Mouse (Mus musculus): ENCODE data around the gene Clca4b. TPM values are rescaled to one million over a fixed set of nuclear protein-coding genes. Genes with fewer than 3 reads are reported as not detected.
"Not testable (repeated sequence)": the region's sequence is repeated elsewhere in the genome, so short reads cannot be mapped to it uniquely, and the experiment has no call there.

Gene Clca4b
- polyA plus RNA-seq, 1 experiment from 2014 or later, result not detected

- H3K4me1 ChIP-seq (replicated peaks; ENCODE audit: control insufficient read depth, insufficient read depth, low read length); H3K4me3 ChIP-seq (replicated peaks; ENCODE audit: low read length); H3K27ac ChIP-seq (ENCODE audit: low read length); H3K36me3 ChIP-seq (ENCODE audit: control insufficient read depth, insufficient read depth); H3K27me3 ChIP-seq (replicated peaks; ENCODE audit: control insufficient read depth, insufficient read depth, low read length); ATAC-seq; H3K9ac ChIP-seq (replicated peaks; ENCODE audit: low read depth, low read length); H3K9me3 ChIP-seq (ENCODE audit: control insufficient read depth, low read length); H3K4me2 ChIP-seq (ENCODE audit: low read length): not testable (repeated sequence)
Measured at GRCm38 (mm10) chr3:144933625-144934024, 1.3 kb upstream of the Clca4b start.

DNA sequence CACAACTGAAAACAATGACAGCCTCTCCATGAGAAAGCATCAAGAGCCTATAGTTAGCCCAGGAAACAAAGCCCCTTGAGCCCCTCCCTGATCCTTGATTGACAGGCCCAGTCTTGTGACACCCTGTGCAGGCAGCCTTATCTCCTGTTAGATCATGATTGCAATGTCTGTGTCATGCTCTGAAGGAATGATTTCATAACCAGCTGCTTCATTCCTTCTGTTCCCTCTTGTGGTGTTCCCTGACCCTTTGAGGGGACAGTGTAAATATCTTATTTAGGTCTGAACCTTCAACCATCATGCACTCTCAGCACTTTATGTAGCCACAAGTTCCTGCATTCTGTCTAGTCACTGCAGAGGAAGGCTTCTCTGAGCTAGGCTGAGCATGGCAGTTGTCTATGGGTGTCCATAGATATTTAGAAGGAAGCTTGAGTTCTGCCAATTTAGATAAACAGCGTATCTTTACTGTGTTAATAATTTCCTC is 722 bp upstream of the Clca4b start:
- no peaks in the 10 kb centered on the region for H3K27me3 ChIP-seq (replicated peaks; ENCODE audit: control insufficient read depth, insufficient read depth, low read length)
- 92% methylated on average over 1 of the region's 1 CpGs for WGBS

GRCm38 (mm10) chr3:144914014-144914413 is 18.3 kb downstream of the Clca4b start:
- no peak for ATAC-seq
- Histone ChIP-seq H3K9me3 (ENCODE audit: control insufficient read depth, low read length) (no peaks in the 10 kb centered on the region), H3K4me2 (ENCODE audit: low read length) (no peak overlapping the region), H3K9ac (replicated peaks; ENCODE audit: low read depth, low read length) (no peak overlapping the region), H3K4me3 (replicated peaks; ENCODE audit: low read length) (no peak overlapping the region), H3K36me3 (ENCODE audit: control insufficient read depth, insufficient read depth) (no peaks in the 10 kb centered on the region), H3K27ac (ENCODE audit: low read length) (no peak overlapping the region), H3K4me1 (replicated peaks; ENCODE audit: control insufficient read depth, insufficient read depth, low read length) (no peaks in the 10 kb centered on the region), H3K27me3 (replicated peaks; ENCODE audit: control insufficient read depth, insufficient read depth, low read length) (no peaks in the 10 kb centered on the region)
- WGBS, result 90% methylated on average over 2 of the region's 2 CpGs

More for the DNA sequence above, 722 bp upstream of the Clca4b start:
- no peak overlapping the region for H3K27ac ChIP-seq (ENCODE audit: low read length)
- H3K9me3 ChIP-seq (ENCODE audit: control insufficient read depth, low read length), result no peaks in the 10 kb centered on the region
- no peaks in the 10 kb centered on the region for H3K4me1 ChIP-seq (replicated peaks; ENCODE audit: control insufficient read depth, insufficient read depth, low read length)
- ATAC-seq, result no peak
- H3K9ac ChIP-seq (replicated peaks; ENCODE audit: low read depth, low read length), result no peak overlapping the region
- no peaks in the 10 kb centered on the region for H3K36me3 ChIP-seq (ENCODE audit: control insufficient read depth, insufficient read depth)
- no peak overlapping the region for H3K4me2 ChIP-seq (ENCODE audit: low read length)
- H3K4me3 ChIP-seq (replicated peaks; ENCODE audit: low read length), result no peak overlapping the region

DNA sequence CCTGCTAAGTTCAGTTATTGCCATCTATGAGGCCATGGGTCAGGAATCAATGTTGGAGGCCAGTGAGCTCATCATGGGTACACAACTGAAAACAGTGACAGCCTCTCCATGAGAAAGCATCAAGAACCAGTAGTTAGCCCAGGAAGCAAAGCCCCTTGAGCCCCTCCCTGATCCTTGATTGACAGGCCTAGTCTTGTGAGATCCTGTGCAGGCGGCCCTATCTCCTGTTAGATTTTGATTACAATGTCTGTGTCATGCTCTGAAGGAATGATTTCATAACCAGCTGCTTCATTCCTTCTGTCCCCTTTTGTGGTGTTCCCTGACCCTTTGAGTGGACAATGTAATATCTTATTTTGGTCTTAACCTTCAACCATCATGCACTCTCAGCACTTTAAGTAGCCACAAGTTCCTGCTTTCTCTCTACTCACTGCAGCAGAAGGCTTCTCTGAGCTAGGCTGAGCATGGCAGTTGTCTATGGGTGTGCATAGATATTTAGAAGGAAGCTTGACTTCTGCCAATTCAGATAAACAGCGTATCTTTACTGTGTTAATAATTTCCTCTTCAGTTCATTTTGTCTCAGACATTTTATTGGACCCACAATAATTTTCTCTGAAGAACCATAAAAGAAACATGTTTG is 35.2 kb downstream of the Clca4b start:
- no peak for ATAC-seq
- WGBS, result 87% methylated on average over 2 of the region's 2 CpGs
- Histone ChIP-seq H3K9ac (replicated peaks; ENCODE audit: low read depth, low read length) (no peak overlapping the region), H3K27me3 (replicated peaks; ENCODE audit: control insufficient read depth, insufficient read depth, low read length) (no peaks in the 10 kb centered on the region), H3K9me3 (ENCODE audit: control insufficient read depth, low read length) (no peaks in the 10 kb centered on the region), H3K4me2 (ENCODE audit: low read length) (no peak overlapping the region), H3K4me3 (replicated peaks; ENCODE audit: low read length) (no peak overlapping the region), H3K36me3 (ENCODE audit: control insufficient read depth, insufficient read depth) (no peaks in the 10 kb centered on the region), H3K27ac (ENCODE audit: low read length) (no peak overlapping the region), H3K4me1 (replicated peaks; ENCODE audit: control insufficient read depth, insufficient read depth, low read length) (no peaks in the 10 kb centered on the region)

DNA sequence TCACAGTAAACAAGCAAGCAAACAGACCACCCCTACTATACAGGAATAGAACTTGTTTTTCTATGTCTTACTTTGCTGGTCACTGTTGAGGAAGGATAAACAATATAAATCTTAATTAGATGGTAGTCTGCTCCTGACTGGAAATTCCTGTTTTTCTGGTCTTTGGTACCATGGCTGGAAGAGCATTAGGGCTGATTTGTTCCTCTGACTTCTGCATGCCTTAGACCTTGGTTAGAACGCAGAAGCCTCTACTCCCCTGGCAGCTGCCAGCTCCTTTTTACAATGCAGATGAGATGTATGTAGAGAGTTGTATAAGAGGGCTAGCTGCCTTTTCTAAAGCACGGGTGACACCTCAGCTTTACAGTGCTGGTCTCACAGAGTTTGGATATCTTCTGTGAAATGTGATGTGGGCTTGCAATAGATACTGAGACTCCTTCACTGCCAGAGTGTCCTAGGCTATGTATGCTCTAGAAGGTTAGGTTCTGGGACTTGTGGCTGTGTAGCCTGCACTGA is 42.0 kb downstream of the Clca4b start:
- 60% methylated on average over 2 of the region's 2 CpGs for WGBS
- no peak overlapping the region for H3K9ac ChIP-seq (replicated peaks; ENCODE audit: low read depth, low read length)
- no peaks in the 10 kb centered on the region for H3K27me3 ChIP-seq (replicated peaks; ENCODE audit: control insufficient read depth, insufficient read depth, low read length)
- no peak overlapping the region for H3K4me3 ChIP-seq (replicated peaks; ENCODE audit: low read length)
- ATAC-seq, result no peak
- no peak overlapping the region for H3K27ac ChIP-seq (ENCODE audit: low read length)
- no peak overlapping the region for H3K4me2 ChIP-seq (ENCODE audit: low read length)
- H3K4me1 ChIP-seq (replicated peaks; ENCODE audit: control insufficient read depth, insufficient read depth, low read length), result no peaks in the 10 kb centered on the region
- H3K9me3 ChIP-seq (ENCODE audit: control insufficient read depth, low read length), result no peaks in the 10 kb centered on the region
- H3K36me3 ChIP-seq (ENCODE audit: control insufficient read depth, insufficient read depth), result no peaks in the 10 kb centered on the region

- Histone ChIP-seq H3K9me3 (ENCODE audit: control insufficient read depth, low read length) (no peaks in the 10 kb centered on the region), H3K4me2 (ENCODE audit: low read length) (no peak overlapping the region), H3K36me3 (ENCODE audit: control insufficient read depth, insufficient read depth) (no peaks in the 10 kb centered on the region), H3K4me1 (replicated peaks; ENCODE audit: control insufficient read depth, insufficient read depth, low read length) (no peaks in the 10 kb centered on the region), H3K4me3 (replicated peaks; ENCODE audit: low read length) (no peak overlapping the region), H3K27ac (ENCODE audit: low read length) (no peak overlapping the region), H3K9ac (replicated peaks; ENCODE audit: low read depth, low read length) (no peak overlapping the region), H3K27me3 (replicated peaks; ENCODE audit: control insufficient read depth, insufficient read depth, low read length) (no peaks in the 10 kb centered on the region)
- ATAC-seq, result no peak
Measured at GRCm38 (mm10) chr3:144886957-144887356, 45.4 kb downstream of the Clca4b start.

DNA sequence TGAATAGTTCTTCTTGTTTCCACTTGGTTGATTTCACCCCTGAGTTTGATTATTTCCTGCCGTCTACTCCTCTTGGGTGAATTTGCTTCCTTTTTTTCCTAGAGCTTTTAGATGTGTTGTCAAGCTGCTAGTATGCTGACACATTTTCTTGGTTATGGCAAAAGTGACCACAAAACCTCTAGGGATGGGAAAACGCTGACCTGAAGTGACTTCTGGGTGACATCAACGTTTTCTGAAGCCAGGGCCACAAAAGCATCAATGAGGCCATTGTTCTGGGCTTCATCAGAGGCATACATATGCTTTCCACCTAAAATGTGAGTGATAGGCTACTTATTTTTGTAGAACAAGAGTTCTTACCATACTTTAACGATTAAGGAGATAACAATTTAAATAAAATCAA is 60.3 kb downstream of the Clca4b start:
- not testable (repeated sequence) for H3K4me1 ChIP-seq (replicated peaks; ENCODE audit: control insufficient read depth, insufficient read depth, low read length); H3K27me3 ChIP-seq (replicated peaks; ENCODE audit: control insufficient read depth, insufficient read depth, low read length); H3K9ac ChIP-seq (replicated peaks; ENCODE audit: low read depth, low read length); H3K4me2 ChIP-seq (ENCODE audit: low read length); H3K9me3 ChIP-seq (ENCODE audit: control insufficient read depth, low read length); ATAC-seq; H3K36me3 ChIP-seq (ENCODE audit: control insufficient read depth, insufficient read depth); H3K27ac ChIP-seq (ENCODE audit: low read length); H3K4me3 ChIP-seq (replicated peaks; ENCODE audit: low read length)
- 45% methylated on average over 4 of the region's 4 CpGs for WGBS

Other genes with a start within 250 kb of the Clca4b start
- gene Sh3glb1, start 212.2 kb downstream of the Clca4b start, polyA plus RNA-seq (2015; fragmentation: Nextera tagmentation; extraction: Ambion mirVana), result 93.4 and 106 TPM in 2 replicates
- gene Clca3a1, start 171.6 kb downstream of the Clca4b start, polyA plus RNA-seq (2015; fragmentation: Nextera tagmentation; extraction: Ambion mirVana), result 0.35 and 0.70 TPM in 2 replicates
- not detected in 2 replicates for gene Clca3a2, start 113.0 kb downstream of the Clca4b start, polyA plus RNA-seq (2015; fragmentation: Nextera tagmentation; extraction: Ambion mirVana)
- gene Clca3b, start 83.2 kb downstream of the Clca4b start, polyA plus RNA-seq (2015; fragmentation: Nextera tagmentation; extraction: Ambion mirVana), result not detected in 2 replicates
- gene Clca4a, start 42.5 kb upstream of the Clca4b start, polyA plus RNA-seq (2015; fragmentation: Nextera tagmentation; extraction: Ambion mirVana), result not detected in 2 replicates
- not detected in 2 replicates for gene Clca1, start 100.2 kb upstream of the Clca4b start, polyA plus RNA-seq (2015; fragmentation: Nextera tagmentation; extraction: Ambion mirVana)
- gene Clca2, start 166.9 kb upstream of the Clca4b start, polyA plus RNA-seq (2015; fragmentation: Nextera tagmentation; extraction: Ambion mirVana), result 0.05 and 0.06 TPM in 2 replicates
- 15.0 and 17.0 TPM in 2 replicates for gene Odf2l, start 186.1 kb upstream of the Clca4b start, polyA plus RNA-seq (2015; fragmentation: Nextera tagmentation; extraction: Ambion mirVana)

Measured in forebrain, embryonic 16.5 days (tissue).